Mouse (Mus musculus): ENCODE measurements around the gene Cog5.

The Cog5 gene

DNA sequence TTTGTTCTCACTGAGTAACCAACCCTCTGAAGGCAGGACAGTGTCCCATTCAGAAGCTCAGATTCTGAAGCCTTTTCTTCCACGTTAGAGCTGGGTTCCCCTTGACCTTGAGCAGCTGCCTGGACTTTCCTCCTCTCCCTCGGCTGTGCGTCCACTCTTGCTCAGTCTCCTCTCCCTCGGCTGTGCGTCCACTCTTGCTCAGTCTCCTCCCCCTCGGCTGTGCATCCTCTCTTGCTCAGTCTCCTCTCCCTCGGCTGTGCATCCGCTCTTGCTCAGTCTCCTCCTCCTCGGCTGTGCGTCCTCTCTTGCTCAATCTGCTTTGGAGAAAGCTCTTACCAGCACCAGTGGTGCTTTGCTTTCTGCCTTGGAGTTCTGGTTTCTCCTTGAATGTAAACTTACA, 171.2 kb downstream of the Cog5 start:
- peak in 1 of 2 experiments; percentile 2 for DNase-seq

- no peak for DNase-seq
Measured at GRCm38 (mm10) chr12:31826476-31826875, 171.8 kb downstream of the Cog5 start.

- no peak for DNase-seq
Measured at GRCm38 (mm10) chr12:31835480-31835879, 180.8 kb downstream of the Cog5 start.

DNA sequence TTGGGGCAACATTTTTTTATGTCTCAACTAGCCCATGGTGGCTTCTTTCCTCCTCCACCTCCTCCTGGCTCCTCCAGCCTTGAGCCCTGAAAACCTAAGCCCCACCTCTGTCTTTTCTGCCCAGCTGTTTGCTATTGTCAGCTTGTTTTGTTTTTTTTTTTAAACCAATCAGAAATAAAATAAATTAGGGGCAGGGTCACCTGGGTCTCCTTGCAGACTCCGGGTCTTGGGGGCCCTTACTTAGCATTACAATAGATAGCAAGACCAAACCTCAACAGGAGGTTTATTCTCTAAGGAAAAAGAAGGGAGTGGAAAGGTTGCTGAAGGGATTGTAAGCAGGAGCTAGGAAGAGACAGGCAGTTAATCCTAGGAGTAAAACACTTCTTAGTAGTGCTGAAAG, 181.5 kb downstream of the Cog5 start:
- DNase-seq, result no peak

DNA sequence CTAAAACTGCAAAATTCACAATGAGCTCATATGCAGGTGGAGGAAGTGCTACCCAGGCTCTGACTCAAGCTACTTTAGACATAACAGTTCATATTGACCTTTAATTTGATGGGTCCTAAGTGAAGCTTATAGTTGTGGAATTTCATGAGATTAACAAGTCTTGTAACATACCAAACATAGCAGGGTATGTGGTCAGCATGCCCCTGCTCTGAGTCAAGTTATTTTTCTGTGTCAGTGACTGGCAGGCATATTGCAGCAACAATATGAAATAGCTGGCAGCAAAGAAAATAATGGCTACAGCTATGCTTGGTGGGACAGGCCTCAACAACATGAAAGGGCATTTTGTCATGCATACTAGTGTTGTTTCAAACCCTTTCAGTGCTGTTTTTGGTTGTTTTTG, 183.9 kb downstream of the Cog5 start:
- DNase-seq, result no peak

GRCm38 (mm10) chr12:31839249-31839648, 184.6 kb downstream of the Cog5 start:
- no peak for DNase-seq

DNA sequence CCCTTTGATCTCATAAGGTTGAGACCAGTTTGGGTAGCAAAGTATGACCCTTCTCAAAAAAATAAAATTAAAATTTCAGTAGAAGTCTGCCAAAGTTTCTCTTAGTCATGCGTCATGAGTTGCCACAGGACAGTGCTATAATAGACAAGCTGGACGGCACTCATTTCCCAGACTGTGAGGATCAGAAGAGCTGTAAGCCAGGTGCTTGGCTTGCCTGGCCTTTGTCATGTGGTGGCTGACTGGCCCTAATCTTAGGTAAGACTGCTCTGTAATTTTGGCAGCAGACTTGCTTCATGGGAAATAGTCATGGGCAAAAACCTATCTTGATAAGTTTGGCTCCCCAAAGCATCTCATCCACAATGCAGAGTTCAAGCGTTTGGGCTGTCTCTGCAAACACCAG, 191.4 kb downstream of the Cog5 start:
- no peak for DNase-seq

GRCm38 (mm10) chr12:31848630-31849415, 194.2 kb downstream of the Cog5 start:
- peak; percentile 23 to 43 for DNase-seq

- DNase-seq, result no peak
Measured at GRCm38 (mm10) chr12:31849601-31850000, 194.9 kb downstream of the Cog5 start.

DNA sequence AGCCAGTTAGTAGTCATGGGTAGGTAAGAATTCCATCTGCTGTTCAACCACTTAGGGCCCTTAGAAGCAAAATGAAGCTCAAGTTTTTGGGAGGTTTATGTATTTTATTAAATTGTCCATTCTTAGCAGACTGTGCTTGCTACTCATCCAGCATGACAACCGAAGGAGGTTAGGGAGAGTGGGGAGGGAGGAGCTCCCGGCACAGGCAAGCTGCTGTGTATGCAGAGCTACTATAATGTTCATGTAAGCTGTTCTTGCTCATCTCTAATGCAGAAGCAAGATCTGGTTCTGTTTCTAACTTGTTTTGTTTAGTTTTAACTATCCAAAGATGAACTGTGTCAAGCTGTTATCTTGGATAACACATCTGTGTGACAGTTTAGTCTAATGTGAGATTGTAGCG, 199.4 kb downstream of the Cog5 start:
- DNase-seq, result no peak

- no peak for DNase-seq
Measured at GRCm38 (mm10) chr12:31854817-31855216, 200.1 kb downstream of the Cog5 start.

DNA sequence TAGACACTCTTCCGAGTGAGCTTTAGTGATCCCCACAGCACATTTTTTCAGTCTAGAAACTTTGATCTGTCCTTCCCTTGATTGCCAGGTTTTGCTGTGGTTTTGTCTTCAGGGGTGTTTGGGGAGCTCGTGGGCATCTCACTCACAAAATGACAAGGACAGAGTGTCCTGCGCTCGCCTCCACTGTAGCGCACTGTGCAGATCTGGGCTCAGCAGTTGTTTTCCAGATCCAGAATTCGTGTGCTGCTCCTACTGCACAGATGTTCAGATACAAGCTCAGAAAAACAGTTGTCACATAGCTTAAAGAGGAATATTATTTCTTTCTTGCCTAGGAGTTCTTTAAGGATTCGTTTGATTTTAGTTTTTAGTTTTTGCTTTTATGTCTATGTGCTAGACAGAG, 203.1 kb downstream of the Cog5 start:
- no peak for DNase-seq

- no peak for DNase-seq
Measured at GRCm38 (mm10) chr12:31862668-31863538, 208.2 kb downstream of the Cog5 start.

- DNase-seq, result no peak
Measured at GRCm38 (mm10) chr12:31876775-31877174, 222.1 kb downstream of the Cog5 start.

GRCm38 (mm10) chr12:31882736-31883135, 228.1 kb downstream of the Cog5 start:
- DNase-seq, result no peak

DNA sequence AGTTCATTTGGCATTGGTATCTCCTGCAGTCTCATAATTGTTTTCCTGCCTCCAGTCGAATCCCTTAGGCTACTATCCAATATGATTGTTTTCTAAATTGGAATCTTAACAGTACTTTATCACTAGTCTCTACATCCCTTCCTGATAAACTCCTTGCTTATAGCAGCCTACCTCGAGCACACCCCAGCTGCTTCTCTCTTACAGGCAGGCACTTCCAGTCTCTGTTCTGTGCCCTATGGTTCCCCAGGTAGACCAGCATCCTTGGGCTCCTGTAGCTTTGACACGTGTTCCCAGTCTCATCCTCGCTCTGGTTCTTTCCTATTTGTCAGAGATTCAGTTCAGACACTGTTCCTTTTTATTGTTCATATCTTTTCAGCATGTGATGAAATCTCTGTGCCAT, 229.7 kb downstream of the Cog5 start:
- no peak for DNase-seq

DNA sequence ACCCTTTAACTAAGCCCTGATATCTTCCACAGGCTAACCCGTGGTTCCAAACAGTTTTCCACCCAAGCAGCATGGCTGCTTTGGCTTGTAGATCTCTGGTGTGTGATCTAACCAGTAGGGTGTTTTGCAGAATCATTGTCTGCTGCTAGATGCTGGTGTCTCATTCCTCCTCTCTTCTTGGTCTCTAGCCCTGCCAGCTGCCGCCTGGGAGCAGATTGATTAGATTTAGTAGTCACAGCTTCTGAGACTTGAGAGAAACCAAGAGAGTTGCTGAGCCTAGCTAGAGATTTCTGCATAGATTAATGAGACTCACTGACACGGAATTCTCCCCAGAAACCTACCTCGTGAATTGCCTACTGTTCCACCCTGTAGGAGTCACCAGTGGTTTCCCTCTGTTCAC, 230.4 kb downstream of the Cog5 start:
- no peak for DNase-seq

GRCm38 (mm10) chr12:31885844-31886606, 231.4 kb downstream of the Cog5 start:
- DNase-seq, result no peak

DNA sequence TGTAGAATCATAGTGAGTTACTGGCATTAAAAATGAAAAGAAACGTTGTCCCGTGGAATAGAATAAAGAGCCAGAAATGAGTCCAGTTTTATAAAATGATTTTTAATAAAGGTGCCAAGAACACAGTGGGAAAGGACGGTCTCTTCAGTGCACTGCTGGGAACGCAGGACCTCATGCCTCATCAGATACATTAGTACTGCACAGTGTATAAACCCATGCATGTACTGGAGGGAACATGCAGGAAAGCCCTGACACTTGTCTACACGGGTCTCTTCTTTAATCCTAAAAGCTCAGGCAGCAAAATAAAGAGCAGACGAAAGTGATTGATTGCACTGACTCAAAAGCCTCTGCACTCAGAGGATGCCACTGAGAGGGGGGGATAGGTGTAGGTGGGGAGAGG, 236.0 kb downstream of the Cog5 start:
- DNase-seq, result no peak

DNA sequence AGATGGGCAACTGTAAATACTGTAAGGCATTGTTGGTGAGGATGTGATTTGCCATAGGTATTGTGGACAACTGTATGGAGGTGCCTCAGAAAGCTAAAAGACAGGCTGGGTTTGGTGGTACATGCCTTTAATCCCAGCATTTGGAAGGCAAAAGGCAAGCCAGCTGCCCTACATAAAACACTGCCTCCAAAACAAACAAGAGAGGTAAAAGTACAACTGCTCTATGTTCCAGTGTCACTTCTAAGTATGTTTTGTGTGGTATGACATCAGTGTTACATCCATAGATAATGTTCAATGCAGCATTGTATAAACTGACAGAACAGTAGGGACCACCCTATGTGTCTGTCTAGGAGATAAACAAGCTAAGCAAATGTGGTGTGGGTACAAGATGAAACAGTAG, 237.4 kb downstream of the Cog5 start:
- DNase-seq, result no peak

- DNase-seq, result no peak
Measured at GRCm38 (mm10) chr12:31892771-31893170, 238.1 kb downstream of the Cog5 start.

- DNase-seq, result no peak
Measured at GRCm38 (mm10) chr12:31895095-31895734, 240.5 kb downstream of the Cog5 start.

DNA sequence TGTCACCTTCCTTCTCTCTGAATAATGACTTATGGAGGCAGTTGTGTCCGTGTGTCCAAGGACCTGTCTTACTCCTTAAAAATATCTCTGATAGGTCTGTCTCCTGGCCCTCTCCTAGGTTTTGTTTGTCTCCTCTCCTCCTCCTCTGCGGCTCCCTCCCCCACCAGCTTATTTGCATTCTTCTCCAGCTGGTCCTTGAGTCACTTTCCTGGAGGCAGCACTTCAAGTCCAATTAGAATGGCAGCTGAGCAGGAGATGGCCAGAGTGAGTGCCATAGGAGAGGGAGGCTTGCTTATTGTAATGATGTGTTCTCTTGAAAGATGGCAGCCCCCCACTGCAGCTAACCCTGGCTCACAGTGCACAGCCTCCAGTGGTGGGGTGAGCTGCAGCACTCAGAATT, 241.2 kb downstream of the Cog5 start:
- DNase-seq, result no peak

Measured in kidney, postnatal 36 days (tissue).